Mouse (Mus musculus): ENCODE data around the gene Incenp. TPM values are rescaled to one million over a fixed set of nuclear protein-coding genes. Genes with fewer than 3 reads are reported as not detected.

Incenp gene
- total RNA-seq, 2 experiments from 2014 or later: 25.4 to 42.4 TPM

Small RNA genes within 50 kb of the gene (microRNA-seq; reads per million reads assigned to microRNA genes)
- gene Gm22369: not detected
- not detected for gene Gm24484

Other genes with a start within 250 kb of the Incenp start
- gene Scgb2a2, start 52.0 kb downstream of the Incenp start, total RNA-seq (2021): not detected
- 1,000 to 10,000 TPM; 2,032 to 2,040 TPM for gene Fth1, start 81.0 kb upstream of the Incenp start, total RNA-seq (2021)
- gene Best1, start 102.1 kb upstream of the Incenp start, total RNA-seq (2021): under 1 TPM; 0.39 to 0.45 TPM
- 10 to 100 TPM in 1 of 2 experiments, 1 to 10 TPM in 1; 10.0 to 15.0 TPM for gene Rab3il1, start 102.1 kb upstream of the Incenp start, total RNA-seq (2021)
- gene Fads3, start 142.0 kb upstream of the Incenp start, total RNA-seq (2021): 10 to 100 TPM; 11.1 to 14.7 TPM
- gene Fads2, start 202.2 kb upstream of the Incenp start, total RNA-seq (2021): 100 to 1,000 TPM; 344 to 595 TPM